8 mouse cellular contexts compared by ENCODE assay signal in the genomic region with DNA sequence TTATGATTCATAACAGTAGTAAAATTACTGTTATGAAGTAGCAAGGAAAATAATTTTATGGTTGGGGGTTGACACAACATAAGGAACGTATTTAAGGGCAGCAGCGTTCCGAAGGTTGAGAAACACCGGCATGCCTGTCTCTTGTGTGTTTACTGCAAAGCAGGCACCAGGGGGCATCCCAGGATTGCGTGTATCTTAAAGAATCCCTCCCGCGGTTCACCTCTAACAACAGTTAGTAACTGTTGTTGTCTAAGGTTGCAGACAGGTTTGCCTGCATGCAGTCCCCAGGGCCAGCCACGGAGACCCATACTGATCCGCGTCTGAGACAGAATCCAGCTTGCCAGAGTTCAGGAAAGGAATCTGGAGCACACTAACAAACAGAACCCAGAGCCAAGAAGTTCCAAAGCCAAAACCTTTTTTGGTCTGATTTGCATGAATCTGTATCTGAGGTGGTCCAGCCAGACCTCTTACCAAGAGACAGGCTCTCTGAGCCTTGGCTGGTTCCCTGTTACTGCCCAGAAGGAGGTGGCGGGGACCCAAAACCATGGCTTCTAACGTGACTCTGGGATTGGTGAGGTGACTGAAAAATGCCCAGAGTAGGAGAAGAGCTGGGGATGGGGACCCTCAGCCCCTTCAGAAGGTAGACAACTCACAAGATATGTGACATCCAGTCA. TPM values are rescaled to one million over a fixed set of nuclear protein-coding genes. Genes with fewer than 3 reads are reported as not detected.
DNase-seq lines count a peak whose midpoint lies in the region; ATAC-seq and TF ChIP-seq lines count a peak whose summit lies in the region.

No protein-coding gene starts in this region.

- DNase-seq in neural tube, embryonic 10.5 days (ENCODE audit: extremely low spot score, low spot score), result peak; percentile 39
- DNase-seq in kidney, adult 11 months, result peak; percentile 57
- DNase-seq in lung, adult 18-20 months, result peak; percentile 57 to 67
- peak; percentile 76 for DNase-seq in retina, postnatal 1 day
- peak; percentile 38 to 60 for DNase-seq in urinary bladder, postnatal 36 days (ENCODE audit: low spot score in 2 of 2)

- peak; percentile 81 for TF ChIP-seq CTCF in bone marrow, adult 2 months (IDR thresholded peaks at IDR 0.05; ENCODE audit: control insufficient read depth, insufficient read depth, low read length)

- ATAC-seq in neural tube, embryonic 15.5 days (ENCODE audit: low FRiP score), result no peak
- peak; percentile 45; the same call in 1 of the 2 replicates for ATAC-seq in forebrain, embryonic 13.5 days

- H3K4me3 ChIP-seq in neural tube, embryonic 15.5 days (replicated peaks), result no peak overlapping the region
- no peak overlapping the region for H3K4me3 ChIP-seq in bone marrow, adult 2 months (replicated peaks; ENCODE audit: control insufficient read depth, low read depth, low read length)
- no peak overlapping the region for H3K4me3 ChIP-seq in forebrain, embryonic 13.5 days

- no peaks in the 10 kb centered on the region for H3K27me3 ChIP-seq in neural tube, embryonic 15.5 days (replicated peaks)
- no peaks in the 10 kb centered on the region for H3K27me3 ChIP-seq in forebrain, embryonic 13.5 days

- no peak overlapping the region for H3K27ac ChIP-seq in neural tube, embryonic 15.5 days (replicated peaks)
- H3K27ac ChIP-seq in bone marrow, adult 2 months (ENCODE audit: control insufficient read depth, insufficient read depth, low read depth, low read length, poor library complexity), result no peak overlapping the region
- H3K27ac ChIP-seq in forebrain, embryonic 13.5 days, result no peak overlapping the region

- peaks cover 3% of the 10 kb centered on the region for H3K4me1 ChIP-seq in neural tube, embryonic 15.5 days
- peaks cover 2% of the 10 kb centered on the region; the same call in 1 of the 2 replicates for H3K4me1 ChIP-seq in bone marrow, adult 2 months (ENCODE audit: control insufficient read depth, insufficient read depth, low read length)
- no peaks in the 10 kb centered on the region for H3K4me1 ChIP-seq in forebrain, embryonic 13.5 days

- 32% methylated on average over 12 of the region's 12 CpGs for WGBS in neural tube, embryonic 15.5 days
- 19% methylated on average over 12 of the region's 12 CpGs for WGBS in bone marrow, adult 2 months
- WGBS in forebrain, embryonic 13.5 days, result 32% methylated on average over 12 of the region's 12 CpGs

- no peaks in the 10 kb centered on the region for H3K36me3 ChIP-seq in neural tube, embryonic 15.5 days
- H3K36me3 ChIP-seq in forebrain, embryonic 13.5 days (ENCODE audit: poor library complexity, severe bottlenecking), result no peaks in the 10 kb centered on the region

- no peak for TF ChIP-seq POLR2A in bone marrow, adult 2 months (IDR thresholded peaks at IDR 0.05; ENCODE audit: borderline replicate concordance, control insufficient read depth, low read depth, low read length)

- no peaks in the 10 kb centered on the region for H3K9me3 ChIP-seq in neural tube, embryonic 15.5 days (replicated peaks)
- no peaks in the 10 kb centered on the region for H3K9me3 ChIP-seq in forebrain, embryonic 13.5 days (replicated peaks)

- no peak overlapping the region for H3K4me2 ChIP-seq in neural tube, embryonic 15.5 days
- H3K4me2 ChIP-seq in forebrain, embryonic 13.5 days, result no peak overlapping the region

- H3K9ac ChIP-seq in neural tube, embryonic 15.5 days (replicated peaks), result no peak overlapping the region
- no peak overlapping the region for H3K9ac ChIP-seq in forebrain, embryonic 13.5 days

RNA-seq across cellular contexts. Expression of gene Rpap3, which starts 12.4 kb away (rescaled TPM):
- polyA plus RNA-seq in neural tube, embryonic 15.5 days (2015; fragmentation: Nextera tagmentation; extraction: Ambion mirVana), result 30.5 and 31.3 TPM in 2 replicates
- 6.8 and 13.5 TPM in 2 replicates for polyA plus RNA-seq in bone marrow, adult 2 months (2011; ENCODE audit: insufficient read depth, insufficient read length, low replicate concordance, missing spikeins)
- 30.1 and 32.7 TPM in 2 replicates for polyA plus RNA-seq in forebrain, embryonic 13.5 days (2015; fragmentation: Nextera tagmentation; extraction: Ambion mirVana)

RNA-seq across cellular contexts. Expression of gene Endou, which starts 13.1 kb away (rescaled TPM):
- polyA plus RNA-seq in neural tube, embryonic 15.5 days (2015; fragmentation: Nextera tagmentation; extraction: Ambion mirVana), result 0.15 and 3.5 TPM in 2 replicates
- polyA plus RNA-seq in bone marrow, adult 2 months (2011; ENCODE audit: insufficient read depth, insufficient read length, low replicate concordance, missing spikeins), result 2.3 and 7.3 TPM in 2 replicates
- polyA plus RNA-seq in forebrain, embryonic 13.5 days (2015; fragmentation: Nextera tagmentation; extraction: Ambion mirVana), result 0.25 and 0.26 TPM in 2 replicates

RNA-seq across cellular contexts. Expression of gene Rapgef3, which starts 49.8 kb away (rescaled TPM):
- 12.5 and 19.5 TPM in 2 replicates for polyA plus RNA-seq in neural tube, embryonic 15.5 days (2015; fragmentation: Nextera tagmentation; extraction: Ambion mirVana)
- polyA plus RNA-seq in bone marrow, adult 2 months (2011; ENCODE audit: insufficient read depth, insufficient read length, low replicate concordance, missing spikeins), result 15.3 and 17.0 TPM in 2 replicates
- 6.7 and 7.8 TPM in 2 replicates for polyA plus RNA-seq in forebrain, embryonic 13.5 days (2015; fragmentation: Nextera tagmentation; extraction: Ambion mirVana)
